Mouse (Mus musculus): ENCODE data around the gene Fmn2. TPM values are rescaled to one million over a fixed set of nuclear protein-coding genes. Genes with fewer than 3 reads are reported as not detected.

The Fmn2 gene
- total RNA-seq, 2 experiments from 2014 or later, result 69.2 to 73.0 TPM

- peak in 1 of 2 experiments; percentile 19 for DNase-seq
These were observed 55.6 kb downstream of the Fmn2 start for GRCm38 (mm10) chr1:174557211-174557610.

GRCm38 (mm10) chr1:174557841-174558240 is 56.2 kb downstream of the Fmn2 start:
- no peak for DNase-seq

GRCm38 (mm10) chr1:174558488-174558887 is 56.9 kb downstream of the Fmn2 start:
- no peak for DNase-seq

- no peak for DNase-seq
These were observed 62.9 kb downstream of the Fmn2 start for GRCm38 (mm10) chr1:174564561-174564960.

- DNase-seq, result no peak
These were observed 67.0 kb downstream of the Fmn2 start for GRCm38 (mm10) chr1:174568609-174569008.

GRCm38 (mm10) chr1:174592420-174592980 is 90.9 kb downstream of the Fmn2 start:
- no peak for DNase-seq

- peak; percentile 33 to 73 for DNase-seq
These were observed 93.4 kb downstream of the Fmn2 start for GRCm38 (mm10) chr1:174594989-174595388.

- no peak for DNase-seq
These were observed 95.9 kb downstream of the Fmn2 start for GRCm38 (mm10) chr1:174597495-174597894.

- no peak for DNase-seq
These were observed 96.6 kb downstream of the Fmn2 start for GRCm38 (mm10) chr1:174598226-174598625.

- DNase-seq, result no peak
These were observed 98.4 kb downstream of the Fmn2 start for GRCm38 (mm10) chr1:174600041-174600440.

GRCm38 (mm10) chr1:174600620-174601019 is 99.0 kb downstream of the Fmn2 start:
- no peak for DNase-seq

- DNase-seq, result no peak
These were observed 115.7 kb downstream of the Fmn2 start for GRCm38 (mm10) chr1:174617368-174617767.

- no peak for DNase-seq
These were observed 119.9 kb downstream of the Fmn2 start for GRCm38 (mm10) chr1:174621512-174621911.

GRCm38 (mm10) chr1:174623054-174623453 is 121.4 kb downstream of the Fmn2 start:
- no peak for DNase-seq

- DNase-seq, result no peak
These were observed 128.4 kb downstream of the Fmn2 start for GRCm38 (mm10) chr1:174630074-174630473.

GRCm38 (mm10) chr1:174636291-174636690 is 134.7 kb downstream of the Fmn2 start:
- DNase-seq, result no peak

- DNase-seq, result no peak
These were observed 136.0 kb downstream of the Fmn2 start for GRCm38 (mm10) chr1:174637564-174638085.

- no peak for DNase-seq
These were observed 139.3 kb downstream of the Fmn2 start for GRCm38 (mm10) chr1:174640901-174641300.

- no peak for DNase-seq
These were observed 141.9 kb downstream of the Fmn2 start for GRCm38 (mm10) chr1:174643431-174644010.

GRCm38 (mm10) chr1:174649421-174649826 is 147.8 kb downstream of the Fmn2 start:
- DNase-seq, result no peak

- DNase-seq, result no peak
These were observed 152.9 kb downstream of the Fmn2 start for GRCm38 (mm10) chr1:174654565-174654964.

- no peak for DNase-seq
These were observed 153.7 kb downstream of the Fmn2 start for GRCm38 (mm10) chr1:174655354-174655753.

- DNase-seq, result no peak
These were observed 154.9 kb downstream of the Fmn2 start for GRCm38 (mm10) chr1:174656554-174656953.

All from layer of hippocampus, postnatal 36 days (tissue).